Mouse (Mus musculus) adrenal gland, adult (tissue): Measurements from ENCODE around the gene Gm5580.
A peak's percentile ranks its signal among the peaks of the same experiment; 100 is the strongest.
"Not testable (repeated sequence)": the region's sequence is repeated elsewhere in the genome, so short reads cannot be mapped to it uniquely, and the experiment has no call there.

Source experiments
- DNase-seq, 2 experiments: peaks; one replicate each; pipeline ENCODE4 v3.0.0; 2022 to 2023; ENCODE audit warnings: low spot score in 1 of 2; ENCODE audit not compliant: inconsistent age in 2 of 2

The Gm5580 gene

DNA sequence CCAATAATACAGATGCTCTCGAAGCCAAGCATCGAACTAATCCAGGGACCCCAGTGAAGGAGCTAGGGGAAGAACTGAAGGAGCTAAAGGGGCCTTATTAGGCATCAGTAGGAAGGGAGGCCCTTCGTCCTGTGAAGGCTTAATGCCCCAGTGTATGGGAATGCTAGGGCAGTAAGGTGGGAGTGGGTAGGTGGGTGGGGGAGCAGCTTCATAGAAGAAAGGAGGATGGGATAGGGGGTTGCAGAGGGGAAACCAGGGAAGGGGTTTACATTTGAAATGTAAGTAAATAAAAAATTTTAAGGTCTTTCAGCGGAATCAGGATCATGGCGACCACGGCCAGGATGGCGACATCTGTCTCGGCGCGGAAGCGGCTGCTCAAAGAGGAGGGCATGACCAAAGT is at the start of gene Gm5580:
Gene Gm5580 (plus strand): TSS at position 301 of the 400 bp plus-strand sequence.
- not testable (repeated sequence) for DNase-seq

DNA sequence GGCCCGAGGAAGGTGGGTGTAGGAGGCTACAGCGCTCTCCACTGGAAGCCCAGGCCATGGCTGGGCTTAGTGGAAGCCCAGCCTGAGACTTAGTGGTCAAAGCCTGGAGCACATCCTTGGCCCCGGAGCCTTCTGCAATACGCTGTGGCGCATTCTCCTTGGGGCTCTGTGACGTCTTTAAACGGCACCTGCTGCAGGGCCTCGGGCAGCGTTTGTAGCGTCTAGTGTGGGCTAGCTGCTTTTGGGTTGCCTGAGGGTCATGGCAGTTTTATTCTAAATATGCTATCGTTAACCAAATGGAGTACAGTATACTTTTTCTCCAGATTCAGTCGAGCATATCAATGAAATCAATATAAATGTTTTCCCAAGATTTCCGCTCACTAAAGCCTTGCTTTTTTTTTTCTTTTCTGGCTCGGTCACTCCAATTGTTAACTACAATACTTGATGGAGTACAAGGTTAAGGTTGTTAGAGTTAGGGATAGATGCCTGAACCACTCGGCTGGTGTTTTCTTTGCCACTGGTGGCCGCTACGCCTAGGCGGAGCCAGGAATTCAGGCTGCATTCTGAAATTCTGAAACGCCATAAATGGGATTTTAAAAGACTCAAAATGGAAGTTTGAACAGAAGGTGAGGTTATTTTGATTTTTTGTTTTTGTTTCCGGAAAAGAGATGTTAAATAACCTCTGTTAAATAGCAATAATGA is 44.5 kb upstream of the Gm5580 start, which contains the start of gene Olfr212:
Gene Olfr212 (plus strand): TSS at position 215 of the 702 bp plus-strand sequence.
- not testable (repeated sequence) for DNase-seq

DNA sequence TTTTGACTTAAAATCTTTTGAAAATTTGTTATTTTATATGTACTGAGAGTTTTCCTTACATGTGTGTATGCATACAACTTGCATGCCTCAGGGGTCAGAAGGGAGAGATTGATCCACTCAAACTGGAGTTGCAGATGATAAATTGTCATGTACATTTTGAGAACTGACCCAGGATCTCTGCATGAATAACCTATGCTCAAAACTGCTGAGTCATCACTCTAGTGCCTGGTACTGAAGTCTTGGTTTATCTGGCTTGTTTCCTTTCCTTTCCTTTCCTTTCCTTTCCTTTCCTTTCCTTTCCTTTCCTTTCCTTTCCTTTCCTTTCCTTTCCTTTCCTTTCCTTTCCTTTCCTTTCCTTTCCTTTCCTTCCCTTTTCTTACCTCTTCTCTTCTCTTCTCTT is 36.1 kb upstream of the Gm5580 start:
- DNase-seq: no peak

DNA sequence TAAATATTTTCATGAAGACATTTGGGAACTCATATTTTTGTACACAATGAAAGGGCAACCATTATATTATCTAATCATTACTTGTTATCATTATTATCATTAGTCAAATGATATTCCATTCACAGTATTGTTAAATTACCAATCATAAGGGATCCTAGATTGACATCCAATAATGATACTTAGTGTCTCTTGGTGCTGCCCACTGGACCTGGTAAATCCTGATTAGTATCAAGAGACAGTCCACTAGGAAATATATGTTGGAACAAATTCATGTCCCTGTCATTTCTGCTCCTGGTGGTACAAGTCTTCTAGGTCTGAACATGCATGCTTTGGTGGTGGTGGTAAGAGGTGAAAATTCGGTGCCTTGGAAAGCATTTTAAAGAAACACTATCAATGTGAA is 12.8 kb upstream of the Gm5580 start, which contains the start of gene Olfr213:
Gene Olfr213 (plus strand): TSS at position 301 of the 400 bp plus-strand sequence.
- DNase-seq: no peak

DNA sequence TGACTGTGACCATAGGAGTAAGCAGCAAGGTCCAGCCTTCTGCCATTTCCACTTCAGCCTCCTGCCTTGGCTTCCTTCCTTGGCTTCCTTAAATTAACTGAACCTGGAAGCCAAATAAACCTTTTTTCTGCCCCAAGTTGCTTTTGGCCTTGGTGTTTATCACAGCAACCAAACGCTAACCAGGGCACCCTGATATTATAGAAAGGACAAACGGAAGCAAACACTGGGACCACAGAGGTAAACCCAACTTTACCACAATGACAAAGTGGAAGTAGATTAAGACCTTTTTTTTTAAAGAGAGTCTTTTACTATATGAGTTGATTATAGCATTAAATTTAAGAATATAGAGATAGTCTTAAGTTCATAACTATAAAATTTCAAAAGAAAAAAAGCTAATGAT is 8.4 kb upstream of the Gm5580 start:
- no peak for DNase-seq

DNA sequence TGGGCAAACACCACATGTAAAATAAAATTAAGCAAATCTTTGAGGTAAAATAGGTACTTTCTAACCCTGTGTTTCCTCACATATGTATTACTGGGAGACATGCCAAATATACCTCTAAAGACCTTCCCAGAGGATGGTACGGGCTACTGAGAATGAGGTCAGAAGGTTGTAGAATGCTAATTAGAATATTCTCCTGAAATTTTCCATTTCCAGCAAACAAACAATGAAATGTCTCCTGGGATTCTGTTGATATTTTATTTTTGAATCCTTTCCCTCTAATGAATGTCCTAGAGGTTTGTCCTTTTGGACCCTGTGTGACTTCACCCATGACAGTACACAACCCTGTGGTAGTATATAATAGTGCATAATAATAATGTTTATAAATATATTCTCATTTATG is 3.0 kb downstream of the Gm5580 start, which contains the start of gene Olfr214:
Gene Olfr214 (plus strand): TSS at position 301 of the 400 bp plus-strand sequence.
- no peak for DNase-seq

DNA sequence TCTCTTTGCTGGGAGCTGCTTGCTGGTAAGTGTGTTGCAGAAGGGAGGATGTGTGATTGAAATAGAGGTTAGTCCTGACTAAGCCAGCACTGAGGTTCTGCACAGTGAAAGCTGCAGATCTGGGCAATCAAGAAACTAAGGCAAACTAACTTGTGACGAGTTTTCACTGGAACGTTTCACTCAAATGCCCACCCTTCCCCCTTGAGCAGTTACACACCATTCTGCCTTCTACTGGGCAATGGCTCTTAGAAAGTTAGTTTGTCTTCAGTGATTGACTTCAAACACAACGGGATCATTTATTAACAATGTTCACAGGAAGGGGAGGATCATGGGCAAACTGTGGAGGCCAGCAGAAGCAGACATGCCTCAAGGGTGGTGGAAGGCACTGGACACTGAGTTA is 4.0 kb downstream of the Gm5580 start:
- DNase-seq: no peak

DNA sequence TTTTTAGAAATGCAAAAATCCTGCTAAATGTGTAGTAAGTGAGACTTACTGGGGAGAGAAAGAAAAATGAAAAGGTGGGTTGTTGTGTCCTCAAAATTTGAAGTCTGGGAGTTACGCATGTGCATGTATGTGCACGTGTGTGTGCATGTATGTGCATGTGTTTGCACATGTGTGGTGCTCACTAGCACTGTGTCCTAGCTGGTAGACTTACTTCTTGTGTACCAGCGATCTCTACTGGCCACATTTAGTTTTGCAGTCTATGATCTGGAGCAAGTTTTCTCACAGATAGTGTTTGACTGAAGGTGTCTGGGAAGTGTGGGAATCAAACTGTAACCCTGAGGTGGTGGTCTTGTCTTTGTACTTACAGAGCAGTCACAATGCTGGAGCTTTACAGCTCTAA is 18.9 kb downstream of the Gm5580 start:
- peak; percentile 12 to 73 for DNase-seq

DNA sequence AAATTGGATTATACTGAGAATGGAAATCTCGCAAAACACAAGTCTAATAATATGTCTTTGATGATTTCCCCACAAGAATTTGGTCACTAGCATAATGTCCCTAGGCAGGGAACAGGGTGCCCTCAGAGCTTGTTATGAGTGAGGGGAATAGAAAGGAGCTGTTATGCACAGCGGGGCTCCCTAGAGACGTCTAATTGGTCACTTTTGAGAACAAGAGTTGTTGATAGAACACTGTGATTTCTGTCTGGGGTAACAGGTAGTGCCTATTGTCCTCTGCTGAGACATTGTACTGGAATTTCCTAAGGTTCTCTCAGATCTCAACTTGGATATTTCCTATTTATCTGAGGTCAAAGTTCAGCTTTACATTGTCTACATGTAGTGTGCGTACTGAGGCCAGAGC is 33.2 kb downstream of the Gm5580 start, which contains the start of gene Olfr215:
Gene Olfr215 (minus strand): TSS at position 101 of the 400 bp plus-strand sequence.
- DNase-seq: no peak

DNA sequence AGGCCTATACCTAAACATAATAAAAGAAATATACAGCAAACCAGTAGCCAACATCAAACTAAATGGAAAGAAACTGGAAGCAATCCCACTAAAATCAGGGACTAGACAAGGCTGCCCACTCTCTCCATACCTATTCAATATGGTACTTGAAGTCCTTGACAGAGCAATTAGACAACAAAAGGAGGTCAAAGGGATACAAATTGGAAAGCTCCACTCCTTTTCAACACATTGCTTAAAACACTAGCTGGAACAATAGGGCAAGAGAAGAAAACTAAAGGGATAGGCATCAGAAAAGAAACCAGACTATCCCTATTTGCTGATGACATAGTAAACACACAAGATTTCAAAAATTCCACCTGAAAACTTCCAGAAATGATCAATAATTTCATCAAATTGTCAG is 50.0 kb downstream of the Gm5580 start:
- DNase-seq: not testable (repeated sequence)
